In genomic region chr2:106415474-106416019, GRCm38 (mm10) we compare ENCODE assay signal across 14 mouse cellular contexts.
"Had no signal": no experiment of that assay in that cellular context is flagged by ENCODE, and none has a peak within 500 bp of the region (broad histone marks: within the 10 kb centered on the region; RNA-seq: fewer than 3 reads in every experiment).

No protein-coding gene starts in this region.

- DNase-seq: kidney, adult 8-10 months; kidney, postnatal 25 days; layer of hippocampus, adult 9-11 months; layer of hippocampus, postnatal 36 days; lung, adult 18-20 months; right cerebral cortex, postnatal 14 days; thymus, adult 18-20 months; thymus, postnatal 14 days had no signal

- H3K27me3 ChIP-seq: midbrain, embryonic 13.5 days; neural tube, embryonic 13.5 days had no signal

- H3K36me3 ChIP-seq: midbrain, embryonic 13.5 days; neural tube, embryonic 13.5 days had no signal

- H3K4me3 ChIP-seq: midbrain, embryonic 13.5 days; myocyte; neural tube, embryonic 13.5 days had no signal

- H3K9me3 ChIP-seq: midbrain, embryonic 13.5 days; neural tube, embryonic 13.5 days had no signal

- H3K27ac ChIP-seq: liver, embryonic 14.5 days; midbrain, embryonic 13.5 days; neural tube, embryonic 13.5 days had no signal

- H3K4me1 ChIP-seq: midbrain, embryonic 13.5 days had no signal

- H3K4me2 ChIP-seq: midbrain, embryonic 13.5 days; neural tube, embryonic 13.5 days had no signal

- ATAC-seq: inflammation-experienced regulatory T-cells, adult 6 months; intestine, postnatal 0 days; midbrain, embryonic 13.5 days had no signal

- H3K9ac ChIP-seq: liver, embryonic 14.5 days; midbrain, embryonic 13.5 days; neural tube, embryonic 13.5 days had no signal
